Mouse (Mus musculus) heart, adult 2 months (tissue): ENCODE measurements around the gene Mef2b.

Experiments
- CTCF ChIP-seq: fragments of 200-600 bp; IDR thresholded peaks from 2 replicates; pipeline ENCODE4 v1.8.1; 2022; ENCODE audit warnings: antibody characterized with exemption, mild to moderate bottlenecking, moderate library complexity
- POLR2A ChIP-seq: fragments of 200-500 bp; IDR thresholded peaks from 2 replicates; pipeline ENCODE4 v1.6.1; 2011; ENCODE audit warnings: mild to moderate bottlenecking, low read depth, low read length, control low read depth; ENCODE audit not compliant: insufficient read depth

GRCm38 (mm10) chr8:70201417-70201816 lies 61.9 kb downstream of the Mef2b start:
- TF ChIP-seq POLR2A (no peak), CTCF (no peak)
